Mouse (Mus musculus) brown adipose tissue, adult 24 weeks (tissue): ENCODE data around the gene B3galt6. TPM values are rescaled to one million over a fixed set of nuclear protein-coding genes. Genes with fewer than 3 reads are reported as not detected.

Source experiments
- H3K27ac ChIP-seq: fragments of 200-500 bp; replicated peaks from 2 replicates; pipeline ENCODE4 v1.5.1; 2012; ENCODE audit warnings: low read depth, mild to moderate bottlenecking, low read length
- H3K4me1 ChIP-seq: fragments of 200-500 bp; 2 replicates; pipeline ENCODE4 v1.6.1; 2012; ENCODE audit warnings: low read length, mixed read lengths; ENCODE audit not compliant: control insufficient read depth, insufficient read depth, insufficient read length
- H3K4me3 ChIP-seq: fragments of 200-500 bp; 2 replicates; pipeline ENCODE4 v1.5.1; 2012; ENCODE audit warnings: low read depth, mild to moderate bottlenecking, low read length, moderate library complexity; ENCODE audit not compliant: insufficient read depth
- polyA plus RNA-seq: library from polyadenylated mRNA; stranded (reverse); fragments of >200 nt; gene quantifications from 2 replicates; pipeline ENCODE4 v1.2.4, GENCODE M21; 2012; ENCODE audit not compliant: missing spikeins, insufficient read depth, insufficient read length

The B3galt6 gene
- polyA plus RNA-seq, 1 experiment = 3.0 TPM

- H3K4me1 ChIP-seq = no peaks in the 10 kb centered on the region
- no peak overlapping the region for H3K4me3 ChIP-seq
- H3K27ac ChIP-seq = no peak overlapping the region
Observed at GRCm38 (mm10) chr4:156014436-156014835, 22.0 kb upstream of the B3galt6 start.

- no peak within 1 kb of the TSS for H3K4me3 ChIP-seq
- no peaks in the 10 kb centered on the region for H3K4me1 ChIP-seq
- no peak within 1 kb of the TSS for H3K27ac ChIP-seq
Observed at GRCm38 (mm10) chr4:156013637-156014036, 21.2 kb upstream of the B3galt6 start, which contains the start of gene Tnfrsf4. Gene Tnfrsf4, plus strand, starts transcription at chr4:156013843.

- Histone ChIP-seq H3K27ac (no peak overlapping the region), H3K4me3 (no peak overlapping the region), H3K4me1 (no peaks in the 10 kb centered on the region)
Observed at GRCm38 (mm10) chr4:156008369-156008768, 15.9 kb upstream of the B3galt6 start.

GRCm38 (mm10) chr4:156004109-156004508 lies 11.7 kb upstream of the B3galt6 start:
- no peak overlapping the region for H3K4me3 ChIP-seq
- H3K4me1 ChIP-seq = no peaks in the 10 kb centered on the region
- H3K27ac ChIP-seq = no peak overlapping the region

GRCm38 (mm10) chr4:155993606-155994005 lies 1.2 kb upstream of the B3galt6 start:
- H3K4me3 ChIP-seq = peak overlapping the region; percentile 70
- H3K4me1 ChIP-seq = peaks cover 9% of the 10 kb centered on the region
- peak overlapping the region; percentile 93 for H3K27ac ChIP-seq

- H3K4me1 ChIP-seq = peaks cover 9% of the 10 kb centered on the region
- peak overlapping the region; percentile 70 for H3K4me3 ChIP-seq
- peak overlapping the region; percentile 93 for H3K27ac ChIP-seq
Observed at GRCm38 (mm10) chr4:155992906-155993547, 578 bp upstream of the B3galt6 start.

GRCm38 (mm10) chr4:155991908-155992230 lies 580 bp downstream of the B3galt6 start:
- H3K4me1 ChIP-seq = peaks cover 9% of the 10 kb centered on the region
- 0 out of 2 replicates have a peak overlapping the region, but pooled peaks have one; percentile 93 for H3K27ac ChIP-seq
- H3K4me3 ChIP-seq = peak overlapping the region; percentile 92

- peak overlapping the region; percentile 92 for H3K4me3 ChIP-seq
- peaks cover 9% of the 10 kb centered on the region for H3K4me1 ChIP-seq
- no peak overlapping the region for H3K27ac ChIP-seq
Observed at GRCm38 (mm10) chr4:155991211-155991907, 1.1 kb downstream of the B3galt6 start.

GRCm38 (mm10) chr4:155983788-155984187 lies 8.7 kb downstream of the B3galt6 start:
- Histone ChIP-seq H3K27ac (no peak overlapping the region), H3K4me1 (no peaks in the 10 kb centered on the region), H3K4me3 (no peak overlapping the region)

GRCm38 (mm10) chr4:155981436-155982082 lies 10.9 kb downstream of the B3galt6 start:
- H3K4me1 ChIP-seq = no peaks in the 10 kb centered on the region
- no peak overlapping the region for H3K27ac ChIP-seq
- no peak overlapping the region for H3K4me3 ChIP-seq

GRCm38 (mm10) chr4:155973239-155973638 lies 19.2 kb downstream of the B3galt6 start:
- H3K4me1 ChIP-seq = no peaks in the 10 kb centered on the region
- H3K27ac ChIP-seq = no peak overlapping the region
- no peak overlapping the region for H3K4me3 ChIP-seq

- H3K4me1 ChIP-seq = no peaks in the 10 kb centered on the region
- no peak overlapping the region for H3K27ac ChIP-seq
- no peak overlapping the region for H3K4me3 ChIP-seq
Observed at GRCm38 (mm10) chr4:155972651-155973050, 19.8 kb downstream of the B3galt6 start.

- no peak overlapping the region for H3K27ac ChIP-seq
- H3K4me3 ChIP-seq = no peak overlapping the region
- no peaks in the 10 kb centered on the region for H3K4me1 ChIP-seq
Observed at GRCm38 (mm10) chr4:155970286-155970685, 22.2 kb downstream of the B3galt6 start.

GRCm38 (mm10) chr4:155969043-155969653 lies 23.3 kb downstream of the B3galt6 start:
- H3K4me1 ChIP-seq = no peaks in the 10 kb centered on the region
- no peak overlapping the region for H3K4me3 ChIP-seq
- H3K27ac ChIP-seq = no peak overlapping the region

GRCm38 (mm10) chr4:155964396-155964795 lies 28.1 kb downstream of the B3galt6 start:
- Histone ChIP-seq H3K4me3 (no peak overlapping the region), H3K4me1 (no peaks in the 10 kb centered on the region; the same call in 1 of the 2 replicates), H3K27ac (no peak overlapping the region)
